Mouse (Mus musculus): ENCODE data around the gene Adam12. TPM values are rescaled to one million over a fixed set of nuclear protein-coding genes. Genes with fewer than 3 reads are reported as not detected.
"Not testable (repeated sequence)": the region's sequence is repeated elsewhere in the genome, so short reads cannot be mapped to it uniquely, and the experiment has no call there.

Adam12 gene
- polyA plus RNA-seq, 1 experiment from 2014 or later, result 7.0 TPM

DNA sequence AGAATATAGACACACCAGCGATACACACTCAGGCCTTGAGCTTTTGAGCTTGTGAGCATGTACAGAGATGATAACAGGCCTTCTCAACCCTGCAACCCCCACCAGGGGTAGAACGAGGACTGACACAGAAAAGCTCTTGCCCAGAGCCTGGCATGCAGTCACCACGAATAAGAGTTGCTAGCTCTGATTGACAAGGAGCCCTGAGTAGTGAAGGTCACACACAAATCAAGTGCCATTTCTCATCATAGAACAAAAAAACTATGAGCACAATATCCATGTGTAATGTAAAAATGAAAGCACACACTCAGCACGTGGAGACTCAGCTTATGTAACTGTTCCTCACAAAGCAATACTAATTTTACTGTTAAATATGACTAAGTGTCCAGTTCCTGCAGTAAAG, 340.1 kb downstream of the Adam12 start:
- Histone ChIP-seq H3K4me1 (ENCODE audit: control insufficient read depth, insufficient read depth, low read length) (no peaks in the 10 kb centered on the region), H3K4me2 (replicated peaks; ENCODE audit: low read depth, low read length) (no peak overlapping the region), H3K4me3 (ENCODE audit: low read length) (no peak overlapping the region), H3K27me3 (ENCODE audit: control insufficient read depth, insufficient read depth, low read length) (no peaks in the 10 kb centered on the region), H3K27ac (ENCODE audit: low read depth, low read length) (no peak overlapping the region), H3K9ac (ENCODE audit: low read depth, low read length) (no peak overlapping the region), H3K9me3 (ENCODE audit: control insufficient read depth, low read length) (no peaks in the 10 kb centered on the region), H3K36me3 (ENCODE audit: control insufficient read depth, insufficient read depth, low read length) (no peaks in the 10 kb centered on the region)
- ATAC-seq (ENCODE audit: low FRiP score, low TSS enrichment), result no peak
- 72% methylated on average over 4 of the region's 4 CpGs for WGBS

DNA sequence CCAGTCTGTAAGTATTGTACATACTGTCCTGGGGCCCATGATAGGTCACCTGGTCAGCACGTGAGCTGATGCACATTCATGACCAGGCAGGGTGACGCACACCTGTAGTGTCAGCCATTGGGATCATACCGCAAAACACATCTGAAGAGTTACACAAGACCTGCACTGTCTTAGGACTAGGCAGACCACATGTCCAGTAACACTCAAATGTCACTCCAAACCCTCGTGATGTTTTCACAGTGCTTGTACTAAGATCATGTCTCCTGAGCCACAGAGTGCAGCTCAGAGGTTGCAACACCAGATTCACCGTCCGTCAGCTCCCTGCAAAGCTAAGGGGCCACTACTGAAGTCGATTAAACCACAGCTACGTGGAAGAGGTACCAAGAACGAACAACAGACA, 340.6 kb downstream of the Adam12 start:
- H3K4me1 ChIP-seq (ENCODE audit: control insufficient read depth, insufficient read depth, low read length), result no peaks in the 10 kb centered on the region
- WGBS, result 85% methylated on average over 9 of the region's 9 CpGs
- no peak for ATAC-seq (ENCODE audit: low FRiP score, low TSS enrichment)
- H3K27ac ChIP-seq (ENCODE audit: low read depth, low read length), result no peak overlapping the region
- no peaks in the 10 kb centered on the region for H3K9me3 ChIP-seq (ENCODE audit: control insufficient read depth, low read length)
- no peak overlapping the region for H3K9ac ChIP-seq (ENCODE audit: low read depth, low read length)
- H3K4me3 ChIP-seq (ENCODE audit: low read length), result no peak overlapping the region
- no peaks in the 10 kb centered on the region for H3K36me3 ChIP-seq (ENCODE audit: control insufficient read depth, insufficient read depth, low read length)
- H3K27me3 ChIP-seq (ENCODE audit: control insufficient read depth, insufficient read depth, low read length), result no peaks in the 10 kb centered on the region
- H3K4me2 ChIP-seq (replicated peaks; ENCODE audit: low read depth, low read length), result no peak overlapping the region

DNA sequence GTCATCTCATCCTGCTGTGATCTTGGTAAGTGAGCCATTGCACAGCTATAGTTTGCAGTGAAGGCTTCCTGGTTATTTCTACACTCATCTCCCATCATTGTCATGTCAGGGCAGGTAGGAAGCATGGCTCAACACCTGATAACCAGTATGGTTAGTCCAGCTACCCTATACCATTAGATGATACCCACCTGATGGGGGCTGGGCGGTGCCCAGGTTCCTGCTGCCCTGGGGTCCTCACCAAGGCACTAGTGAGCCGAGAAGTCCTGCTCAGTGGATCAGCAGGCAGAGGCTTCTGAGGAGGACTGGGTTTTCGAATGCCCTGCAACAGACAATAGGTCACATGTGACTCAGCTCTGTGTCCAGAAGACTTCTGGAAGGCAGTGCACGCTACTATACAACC, 342.0 kb downstream of the Adam12 start:
- no peaks in the 10 kb centered on the region for H3K9me3 ChIP-seq (ENCODE audit: control insufficient read depth, low read length)
- no peak overlapping the region for H3K9ac ChIP-seq (ENCODE audit: low read depth, low read length)
- WGBS, result 86% methylated on average over 4 of the region's 4 CpGs
- no peaks in the 10 kb centered on the region for H3K36me3 ChIP-seq (ENCODE audit: control insufficient read depth, insufficient read depth, low read length)
- no peaks in the 10 kb centered on the region for H3K27me3 ChIP-seq (ENCODE audit: control insufficient read depth, insufficient read depth, low read length)
- no peak overlapping the region for H3K4me3 ChIP-seq (ENCODE audit: low read length)
- no peak overlapping the region for H3K4me2 ChIP-seq (replicated peaks; ENCODE audit: low read depth, low read length)
- H3K4me1 ChIP-seq (ENCODE audit: control insufficient read depth, insufficient read depth, low read length), result no peaks in the 10 kb centered on the region
- no peak for ATAC-seq (ENCODE audit: low FRiP score, low TSS enrichment)
- H3K27ac ChIP-seq (ENCODE audit: low read depth, low read length), result no peak overlapping the region

DNA sequence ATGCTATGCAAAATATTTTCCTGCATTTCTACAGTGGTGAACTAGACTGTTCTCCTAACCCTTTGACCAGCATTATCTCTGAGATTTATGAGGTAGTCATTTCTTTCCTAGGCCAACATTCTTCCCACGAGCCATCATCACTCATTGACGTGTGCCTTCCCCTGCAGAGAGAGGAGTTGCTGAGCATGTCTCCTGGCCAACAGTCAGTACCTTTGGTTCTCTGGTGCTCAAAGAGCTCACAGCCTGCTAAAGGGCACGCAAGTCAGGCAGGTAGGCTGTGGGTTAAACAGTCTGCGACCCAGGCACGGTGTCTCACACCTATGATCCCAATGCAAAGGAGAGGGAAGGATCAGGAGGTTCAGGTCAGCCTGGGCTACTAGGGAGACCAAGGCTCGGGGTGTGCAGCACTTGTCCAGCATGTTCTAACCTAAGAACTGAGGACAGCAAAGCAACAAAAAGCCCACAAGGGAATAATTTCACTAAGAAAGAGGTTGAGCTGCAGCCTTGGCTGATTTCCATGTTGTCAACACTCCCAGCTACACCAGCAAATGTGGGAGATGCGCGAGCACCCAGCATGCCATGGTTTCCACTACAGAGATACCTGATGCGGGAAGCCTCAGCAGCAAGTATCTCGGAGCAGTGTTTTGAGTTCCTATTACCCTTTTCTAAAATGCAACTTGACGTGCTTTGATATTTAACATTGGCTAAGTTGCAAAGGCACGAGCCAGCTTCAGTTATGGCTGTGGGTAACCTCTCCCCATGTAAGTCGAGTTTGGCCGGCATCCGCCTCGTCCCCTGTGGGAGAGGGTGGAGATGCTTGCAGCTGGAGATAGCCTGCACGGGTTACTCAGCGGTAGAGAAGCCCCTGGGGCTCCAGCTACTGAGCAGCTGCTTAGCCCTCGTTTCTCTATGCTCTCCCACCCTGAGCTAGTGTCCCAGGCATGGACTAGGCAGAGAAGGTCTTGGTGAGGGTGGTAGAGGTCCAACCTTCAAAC, 342.7 kb downstream of the Adam12 start:
- Histone ChIP-seq H3K9ac (ENCODE audit: low read depth, low read length) (no peak overlapping the region), H3K9me3 (ENCODE audit: control insufficient read depth, low read length) (no peaks in the 10 kb centered on the region), H3K4me2 (replicated peaks; ENCODE audit: low read depth, low read length) (no peak overlapping the region), H3K27me3 (ENCODE audit: control insufficient read depth, insufficient read depth, low read length) (no peaks in the 10 kb centered on the region), H3K4me3 (ENCODE audit: low read length) (no peak overlapping the region), H3K36me3 (ENCODE audit: control insufficient read depth, insufficient read depth, low read length) (no peaks in the 10 kb centered on the region), H3K4me1 (ENCODE audit: control insufficient read depth, insufficient read depth, low read length) (no peaks in the 10 kb centered on the region), H3K27ac (ENCODE audit: low read depth, low read length) (no peak overlapping the region)
- no peak for ATAC-seq (ENCODE audit: low FRiP score, low TSS enrichment)
- WGBS, result 80% methylated on average over 19 of the region's 19 CpGs

DNA sequence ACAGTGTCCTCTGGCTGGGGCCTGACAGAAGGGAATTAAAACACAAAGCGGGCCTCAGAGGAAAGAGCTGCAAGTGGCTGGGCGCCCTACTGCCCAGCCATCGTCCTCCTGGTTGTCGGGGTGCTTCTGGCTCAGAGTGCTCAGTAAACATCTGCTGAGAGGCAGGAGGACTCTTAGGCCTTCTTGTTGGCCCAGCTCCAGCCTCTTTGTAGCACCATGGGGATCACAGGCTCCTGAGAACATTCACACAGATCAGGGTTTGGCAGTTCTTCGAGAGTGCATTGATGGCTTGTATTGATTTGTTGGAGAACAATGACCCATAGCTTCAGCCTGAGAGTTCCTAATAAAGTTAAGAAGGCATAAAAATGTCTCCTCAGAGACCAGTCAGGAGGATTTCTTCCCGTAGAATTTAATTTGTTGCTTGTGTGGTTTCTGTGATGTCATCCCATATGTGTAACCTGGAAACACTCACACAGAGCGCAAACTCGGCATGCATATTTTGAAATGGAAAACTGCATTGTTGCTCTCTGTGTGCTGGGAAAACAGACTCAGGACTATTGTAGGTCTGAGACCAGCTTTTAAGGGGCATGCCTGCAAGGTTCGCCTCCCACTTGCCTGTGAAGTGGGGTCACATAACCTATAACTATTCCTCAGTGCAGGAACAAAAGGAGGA, 347.1 kb downstream of the Adam12 start:
- H3K9ac ChIP-seq (ENCODE audit: low read depth, low read length); H3K27me3 ChIP-seq (ENCODE audit: control insufficient read depth, insufficient read depth, low read length); H3K9me3 ChIP-seq (ENCODE audit: control insufficient read depth, low read length); ATAC-seq (ENCODE audit: low FRiP score, low TSS enrichment); H3K27ac ChIP-seq (ENCODE audit: low read depth, low read length); H3K36me3 ChIP-seq (ENCODE audit: control insufficient read depth, insufficient read depth, low read length); H3K4me2 ChIP-seq (replicated peaks; ENCODE audit: low read depth, low read length); H3K4me3 ChIP-seq (ENCODE audit: low read length); H3K4me1 ChIP-seq (ENCODE audit: control insufficient read depth, insufficient read depth, low read length): not testable (repeated sequence)
- WGBS, result 62% methylated on average over 5 of the region's 9 CpGs

DNA sequence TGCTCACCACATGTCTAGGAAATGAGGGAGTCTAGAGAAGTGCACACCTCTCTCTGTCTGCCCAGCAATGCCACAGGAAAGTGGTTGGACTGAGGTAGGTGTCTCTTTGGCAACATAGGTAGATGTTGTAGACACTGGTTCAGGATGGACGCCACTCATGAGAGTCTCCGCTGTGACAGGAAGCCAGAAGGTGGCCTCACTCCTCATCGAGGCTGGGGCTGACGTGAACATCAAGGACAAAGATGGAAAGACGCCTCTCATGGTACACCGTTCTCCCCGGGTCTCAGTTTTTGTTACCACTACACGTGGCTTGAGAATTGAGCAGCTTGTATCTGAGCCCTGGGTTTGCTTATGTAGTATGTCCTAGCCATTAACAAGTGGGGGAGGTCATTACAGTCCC, 352.2 kb downstream of the Adam12 start:
- WGBS, result 83% methylated on average over 8 of the region's 8 CpGs
- Histone ChIP-seq H3K9me3 (ENCODE audit: control insufficient read depth, low read length) (no peaks in the 10 kb centered on the region), H3K4me3 (ENCODE audit: low read length) (no peak overlapping the region), H3K9ac (ENCODE audit: low read depth, low read length) (no peak overlapping the region), H3K4me2 (replicated peaks; ENCODE audit: low read depth, low read length) (no peak overlapping the region), H3K27me3 (ENCODE audit: control insufficient read depth, insufficient read depth, low read length) (no peaks in the 10 kb centered on the region), H3K36me3 (ENCODE audit: control insufficient read depth, insufficient read depth, low read length) (no peaks in the 10 kb centered on the region), H3K27ac (ENCODE audit: low read depth, low read length) (no peak overlapping the region), H3K4me1 (ENCODE audit: control insufficient read depth, insufficient read depth, low read length) (no peaks in the 10 kb centered on the region)
- ATAC-seq (ENCODE audit: low FRiP score, low TSS enrichment), result no peak

DNA sequence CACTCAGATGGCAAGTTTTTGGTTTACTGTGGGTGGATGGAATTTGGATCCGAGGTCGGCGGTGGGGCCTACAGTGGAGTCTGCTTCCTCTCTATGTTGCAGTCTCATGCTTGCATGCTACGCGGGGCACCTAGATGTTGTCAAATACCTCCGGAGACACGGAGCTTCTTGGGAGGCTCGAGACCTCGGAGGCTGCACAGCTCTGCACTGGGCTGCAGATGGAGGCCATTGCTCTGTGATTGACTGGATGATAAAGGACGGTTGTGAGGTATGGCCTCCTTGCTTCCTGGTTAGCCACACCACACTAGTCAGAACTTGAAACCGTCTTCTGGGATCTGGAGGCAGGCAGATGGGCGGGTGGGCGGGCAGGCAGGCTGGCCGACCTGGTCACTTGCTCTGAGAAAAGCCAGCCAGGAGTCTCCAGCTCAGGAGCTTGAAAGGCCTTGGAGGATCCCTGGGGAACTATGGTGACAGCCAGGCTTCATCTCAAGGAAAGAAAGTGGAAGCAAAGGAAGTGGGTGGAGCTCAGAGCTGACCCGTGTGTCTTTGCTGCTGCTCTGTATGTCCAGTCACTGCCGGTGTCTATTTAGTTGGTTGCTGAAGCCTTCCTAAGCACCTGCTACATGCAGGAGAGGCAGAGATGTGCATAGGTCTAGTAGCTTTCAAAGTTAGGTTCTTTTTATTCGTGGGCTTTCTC, 355.2 kb downstream of the Adam12 start:
- H3K9ac ChIP-seq (ENCODE audit: low read depth, low read length), result no peak overlapping the region

DNA sequence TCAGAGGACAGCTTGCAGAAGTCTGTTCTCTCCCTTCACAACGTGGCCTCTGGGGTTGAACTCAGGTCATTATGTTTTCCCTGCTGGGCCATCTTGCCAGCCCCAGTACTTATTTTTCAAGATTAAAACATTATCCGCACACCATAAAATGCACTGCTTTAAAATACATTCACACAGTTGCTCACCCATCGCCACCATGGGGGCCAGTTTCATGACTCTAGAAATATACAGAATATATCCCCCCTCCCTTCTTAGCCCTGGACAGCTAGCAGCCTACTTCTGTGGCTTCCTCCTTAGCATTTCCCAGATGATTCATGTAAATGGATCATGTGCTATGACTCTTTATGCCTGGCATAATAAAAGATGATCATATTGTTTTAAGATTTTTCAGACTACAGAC, 355.8 kb downstream of the Adam12 start:
- Histone ChIP-seq H3K4me2 (replicated peaks; ENCODE audit: low read depth, low read length) (no peak overlapping the region), H3K4me3 (ENCODE audit: low read length) (no peak overlapping the region), H3K9ac (ENCODE audit: low read depth, low read length) (no peak overlapping the region), H3K9me3 (ENCODE audit: control insufficient read depth, low read length) (no peaks in the 10 kb centered on the region), H3K27ac (ENCODE audit: low read depth, low read length) (no peak overlapping the region), H3K36me3 (ENCODE audit: control insufficient read depth, insufficient read depth, low read length) (no peaks in the 10 kb centered on the region), H3K27me3 (ENCODE audit: control insufficient read depth, insufficient read depth, low read length) (no peaks in the 10 kb centered on the region), H3K4me1 (ENCODE audit: control insufficient read depth, insufficient read depth, low read length) (no peaks in the 10 kb centered on the region)
- ATAC-seq (ENCODE audit: low FRiP score, low TSS enrichment), result no peak
- 74% methylated on average over 3 of the region's 3 CpGs for WGBS

More for the DNA sequence above, 355.2 kb downstream of the Adam12 start:
- no peaks in the 10 kb centered on the region for H3K9me3 ChIP-seq (ENCODE audit: control insufficient read depth, low read length)
- no peaks in the 10 kb centered on the region for H3K27me3 ChIP-seq (ENCODE audit: control insufficient read depth, insufficient read depth, low read length)
- H3K27ac ChIP-seq (ENCODE audit: low read depth, low read length), result no peak overlapping the region
- WGBS, result 62% methylated on average over 17 of the region's 17 CpGs
- H3K4me2 ChIP-seq (replicated peaks; ENCODE audit: low read depth, low read length), result no peak overlapping the region
- ATAC-seq (ENCODE audit: low FRiP score, low TSS enrichment), result no peak
- H3K36me3 ChIP-seq (ENCODE audit: control insufficient read depth, insufficient read depth, low read length), result no peaks in the 10 kb centered on the region
- H3K4me1 ChIP-seq (ENCODE audit: control insufficient read depth, insufficient read depth, low read length), result no peaks in the 10 kb centered on the region
- no peak overlapping the region for H3K4me3 ChIP-seq (ENCODE audit: low read length)
